Mouse (Mus musculus): Measurements from ENCODE around the gene Cnih1.

- TF ChIP-seq POLR2A (IDR thresholded peaks at IDR 0.05; ENCODE audit: low read depth, low read length): no peak
- no peak for TF ChIP-seq CTCF (conservative IDR thresholded peaks at IDR 0.05; ENCODE audit: insufficient read depth, insufficient read length, low read depth, low read length)
These were observed 12.6 kb upstream of the Cnih1 start for GRCm38 (mm10) chr14:46800684-46801345.
